Mouse (Mus musculus): ENCODE measurements around the gene Larp1. TPM values are rescaled to one million over a fixed set of nuclear protein-coding genes. Genes with fewer than 3 reads are reported as not detected.

Larp1 gene
- polyA plus RNA-seq, 1 experiment = 43.0 TPM

GRCm38 (mm10) chr11:58003126-58003525 lies 5.7 kb upstream of the Larp1 start:
- no peak for DNase-seq (ENCODE audit: low read depth)

GRCm38 (mm10) chr11:58003734-58004133 lies 5.1 kb upstream of the Larp1 start:
- no peak for DNase-seq (ENCODE audit: low read depth)

GRCm38 (mm10) chr11:58005110-58005509 lies 3.8 kb upstream of the Larp1 start:
- no peak for DNase-seq (ENCODE audit: low read depth)

DNA sequence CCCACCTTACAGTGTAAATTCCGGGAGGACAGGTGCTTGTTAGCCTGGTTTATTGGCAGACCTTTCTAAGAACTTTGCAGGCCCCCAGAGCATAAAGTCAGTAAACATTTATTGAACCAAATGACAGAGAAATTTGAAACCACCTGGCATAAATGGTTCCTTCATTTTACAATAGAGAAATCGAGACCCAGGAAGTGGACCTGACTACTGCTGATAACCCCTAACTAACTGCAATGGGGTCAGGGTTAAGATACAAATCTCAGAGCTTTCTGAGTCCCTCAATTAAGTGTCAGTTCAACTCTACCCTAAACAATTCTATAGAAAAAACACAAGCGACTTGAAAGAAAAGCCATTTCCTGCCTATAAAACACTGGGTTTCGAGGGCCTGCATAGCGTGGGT lies 851 bp upstream of the Larp1 start:
- no peak for DNase-seq (ENCODE audit: low read depth)

DNA sequence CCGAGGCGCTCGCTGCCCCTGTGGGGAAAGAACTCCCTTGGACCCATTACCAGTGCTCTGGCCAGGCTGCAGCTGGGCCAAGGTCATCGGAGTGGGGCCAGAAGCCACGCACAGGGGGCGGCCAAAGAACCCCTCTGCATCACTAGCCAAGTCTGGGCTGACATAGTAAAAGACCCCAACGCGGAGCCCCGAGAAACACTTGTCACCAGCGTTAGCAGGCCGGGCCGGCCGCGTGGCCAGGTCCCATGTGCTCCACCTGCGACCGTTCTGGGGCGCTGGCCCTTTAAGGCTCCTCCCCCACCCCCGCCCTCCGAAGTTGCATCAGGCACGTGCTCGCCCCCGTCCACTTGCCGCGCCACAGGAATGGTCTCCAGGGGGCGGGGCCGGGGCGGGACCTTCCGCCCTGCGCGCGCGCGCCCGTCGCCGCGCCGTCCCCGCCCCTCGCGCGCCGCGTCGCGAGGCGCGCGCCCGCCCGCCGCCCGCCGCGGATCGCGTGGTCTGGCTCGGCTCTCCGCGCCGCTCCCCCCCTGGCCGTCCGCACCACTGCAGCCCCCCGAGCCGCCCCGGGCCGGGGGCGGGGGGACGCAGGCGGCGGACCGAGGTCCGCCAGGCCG lies 320 bp upstream of the Larp1 start:
- DNase-seq (ENCODE audit: low read depth) = no peak

DNA sequence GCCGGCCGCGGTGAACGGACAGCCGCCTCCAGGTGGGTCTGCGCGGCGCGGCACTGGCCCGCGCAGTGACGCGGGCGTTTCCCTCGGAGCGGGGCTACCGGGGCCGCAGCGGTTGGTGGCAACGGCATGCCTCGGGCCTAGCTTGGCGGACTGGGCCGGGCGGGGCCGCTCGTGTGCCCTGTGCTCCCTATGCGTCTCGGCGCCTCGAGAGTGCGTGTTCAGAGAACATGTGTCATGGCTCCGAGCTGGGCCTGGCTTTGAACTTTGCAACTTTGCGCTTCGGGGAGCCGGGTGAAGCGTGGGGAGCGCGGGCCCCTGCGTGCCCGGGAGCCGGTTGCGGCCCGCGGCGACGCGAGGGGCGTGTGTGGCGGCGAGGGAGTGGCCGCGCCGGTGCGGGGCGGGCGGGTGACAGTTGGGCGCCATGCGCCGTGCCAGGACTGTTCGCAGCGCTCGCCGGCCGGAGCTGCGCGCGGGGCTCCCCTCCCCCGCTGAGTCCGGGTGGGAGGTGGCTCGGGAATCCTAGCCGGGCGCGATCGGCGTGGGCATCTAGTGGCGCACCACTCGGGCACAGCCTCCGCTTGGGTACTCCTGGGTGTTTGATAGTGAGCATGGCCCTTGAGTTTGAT lies 765 bp downstream of the Larp1 start:
- DNase-seq (ENCODE audit: low read depth) = no peak

- DNase-seq (ENCODE audit: low read depth) = no peak
These were observed 1.4 kb downstream of the Larp1 start for GRCm38 (mm10) chr11:58010226-58010781.

DNA sequence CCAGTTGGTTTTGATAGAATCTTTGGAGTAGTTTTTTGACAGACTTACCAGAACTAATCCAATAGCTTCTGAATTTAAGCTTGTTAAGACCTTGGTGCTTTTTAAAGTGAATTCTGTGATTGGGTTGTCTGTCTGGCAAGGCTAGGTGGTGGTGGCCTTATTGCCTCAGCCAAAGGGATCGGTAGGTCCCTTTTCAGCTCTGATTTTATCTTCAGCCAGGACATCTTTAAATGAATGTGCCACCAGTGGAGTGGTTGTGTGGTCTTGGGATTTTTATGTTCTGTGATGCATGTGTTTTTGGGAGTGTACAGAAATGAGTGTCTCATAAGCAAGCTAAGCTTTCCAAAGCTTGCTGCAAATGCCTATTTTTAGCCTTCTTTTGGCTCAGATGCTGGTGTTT lies 2.1 kb downstream of the Larp1 start:
- no peak for DNase-seq (ENCODE audit: low read depth)

DNA sequence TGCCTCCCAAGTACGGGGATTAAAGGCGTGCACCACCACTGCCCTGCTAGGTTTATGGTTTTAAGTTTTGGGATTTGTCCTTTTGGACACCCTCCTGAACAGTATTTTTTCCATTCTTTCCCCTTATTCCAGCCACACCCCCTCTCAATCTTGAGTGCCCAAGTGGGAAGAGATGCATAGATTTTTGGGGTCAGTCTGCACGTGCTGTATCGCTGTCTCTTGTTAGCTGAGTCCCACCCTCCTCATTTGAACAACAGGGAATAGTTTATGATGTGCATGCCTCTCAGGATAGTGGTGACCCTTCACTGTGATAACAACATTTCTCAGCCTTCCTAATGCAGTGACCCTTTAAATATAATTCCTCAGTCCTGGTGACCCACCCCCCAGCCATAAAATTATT lies 2.9 kb downstream of the Larp1 start:
- DNase-seq (ENCODE audit: low read depth) = no peak

DNA sequence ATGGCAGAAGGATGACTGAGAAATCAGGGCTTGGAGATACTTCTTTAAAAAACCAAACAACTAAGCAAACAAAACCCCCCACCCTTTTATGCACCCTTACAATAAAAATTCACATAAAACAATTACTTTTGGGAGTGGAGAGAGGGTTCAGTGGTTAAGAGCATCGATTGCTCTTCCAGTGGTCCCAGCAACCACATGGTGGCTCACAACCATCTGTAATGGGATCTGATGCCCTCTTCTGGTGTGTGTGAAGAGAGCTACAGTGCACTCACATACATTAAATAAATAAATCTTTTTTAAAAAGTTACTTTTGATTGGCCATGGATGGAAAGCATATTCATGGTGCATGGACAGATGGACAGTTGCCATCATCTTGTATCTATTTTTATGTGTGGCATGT lies 3.8 kb downstream of the Larp1 start:
- no peak for DNase-seq (ENCODE audit: low read depth)

GRCm38 (mm10) chr11:58013100-58013499 lies 4.2 kb downstream of the Larp1 start:
- DNase-seq (ENCODE audit: low read depth) = no peak

DNA sequence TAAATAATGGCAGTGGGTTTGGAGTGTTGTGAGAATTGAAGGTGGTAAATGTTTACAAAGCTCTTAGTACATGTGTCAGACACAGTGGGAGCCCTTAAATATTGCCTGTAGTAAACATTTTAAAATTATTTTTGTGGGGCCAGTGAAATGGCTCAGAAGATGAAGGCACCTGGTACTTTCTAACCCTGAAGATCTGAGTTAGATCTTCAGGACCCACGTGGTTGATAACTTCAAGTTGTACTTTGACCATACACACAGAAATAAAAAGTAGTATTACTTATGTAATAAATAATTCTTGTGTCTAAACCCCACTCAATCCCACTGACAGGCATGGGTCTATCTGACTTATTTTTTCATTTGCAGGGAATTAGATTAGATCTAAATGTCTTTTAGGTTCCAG lies 5.7 kb downstream of the Larp1 start:
- DNase-seq (ENCODE audit: low read depth) = no peak

GRCm38 (mm10) chr11:58015339-58015738 lies 6.5 kb downstream of the Larp1 start:
- no peak for DNase-seq (ENCODE audit: low read depth)

- DNase-seq (ENCODE audit: low read depth) = no peak
These were observed 7.5 kb downstream of the Larp1 start for GRCm38 (mm10) chr11:58016371-58016770.

DNA sequence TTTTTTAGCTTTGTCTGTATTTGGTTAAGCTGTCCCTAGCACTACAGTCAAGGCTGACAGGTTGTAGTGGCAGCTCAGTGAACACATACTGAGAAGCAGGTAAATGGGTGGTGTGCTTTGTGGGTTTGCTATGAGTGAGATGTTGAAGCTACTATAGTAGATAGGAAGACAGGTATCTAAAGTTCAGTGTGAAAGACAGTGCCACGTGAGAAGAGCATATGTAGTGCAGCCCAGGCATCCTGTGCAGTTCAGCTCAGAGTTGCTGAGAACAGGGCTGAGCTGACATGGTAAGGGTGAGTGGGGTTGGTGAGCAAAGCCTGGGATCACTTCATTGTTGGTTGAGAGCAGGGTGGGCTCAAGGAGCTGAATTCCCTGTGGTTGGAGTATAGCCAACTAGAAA lies 8.6 kb downstream of the Larp1 start:
- no peak for DNase-seq (ENCODE audit: low read depth)

GRCm38 (mm10) chr11:58018287-58018686 lies 9.4 kb downstream of the Larp1 start:
- DNase-seq (ENCODE audit: low read depth) = no peak

- no peak for DNase-seq (ENCODE audit: low read depth)
These were observed 9.8 kb downstream of the Larp1 start for GRCm38 (mm10) chr11:58018701-58019100.

- DNase-seq (ENCODE audit: low read depth) = no peak
These were observed 12.2 kb downstream of the Larp1 start for GRCm38 (mm10) chr11:58021095-58021494.

GRCm38 (mm10) chr11:58021618-58022017 lies 12.8 kb downstream of the Larp1 start:
- DNase-seq (ENCODE audit: low read depth) = no peak

GRCm38 (mm10) chr11:58024271-58024670 lies 15.4 kb downstream of the Larp1 start:
- DNase-seq (ENCODE audit: low read depth) = no peak

DNA sequence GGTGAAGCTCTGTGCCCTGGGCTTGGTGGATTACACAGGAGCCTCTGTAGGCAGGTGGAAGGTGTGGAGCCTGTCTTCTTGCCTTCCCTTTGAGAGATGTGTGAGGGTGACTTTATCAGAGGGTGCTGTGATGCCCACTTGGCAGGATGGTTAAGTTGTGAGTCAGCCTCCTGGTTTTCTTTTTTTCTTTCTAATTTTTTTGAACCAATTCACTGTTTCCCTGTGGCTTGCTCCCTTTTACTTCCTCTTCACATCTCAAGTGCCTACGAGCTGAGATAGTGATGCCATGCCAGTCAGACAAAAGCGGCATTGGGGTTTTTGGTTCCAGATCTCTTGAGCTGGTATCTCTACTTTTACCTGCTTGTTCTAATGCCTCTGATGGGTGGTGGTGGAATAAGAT lies 15.8 kb downstream of the Larp1 start:
- DNase-seq (ENCODE audit: low read depth) = no peak

DNA sequence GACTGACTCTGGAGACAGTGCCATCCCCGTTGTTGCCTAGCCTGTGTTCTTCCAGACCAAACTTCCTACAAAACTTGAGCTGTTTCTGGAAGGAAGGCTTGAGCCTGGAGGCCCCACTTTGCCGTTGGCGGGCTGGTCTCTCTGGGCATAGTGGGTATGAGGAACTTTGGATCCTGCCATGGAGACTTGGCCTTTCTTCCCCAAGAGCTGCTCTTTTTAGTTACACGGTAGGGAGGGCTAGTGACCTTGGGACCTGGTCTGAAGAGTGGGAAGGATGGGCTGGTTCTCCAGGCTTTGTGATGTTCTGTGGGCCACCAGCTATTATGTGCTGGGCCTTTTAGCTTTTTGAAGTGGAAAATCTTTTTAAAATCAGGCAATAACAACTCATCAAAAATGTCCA lies 17.0 kb downstream of the Larp1 start:
- no peak for DNase-seq (ENCODE audit: low read depth)

GRCm38 (mm10) chr11:58026337-58026736 lies 17.5 kb downstream of the Larp1 start:
- no peak for DNase-seq (ENCODE audit: low read depth)

- DNase-seq (ENCODE audit: low read depth) = no peak
These were observed 18.0 kb downstream of the Larp1 start for GRCm38 (mm10) chr11:58026860-58027259.

All from gonadal fat pad, adult 2 months (tissue).